Mouse (Mus musculus) Muller cell, postnatal 12 days (primary cell): ENCODE results near the gene Cybrd1.
A peak's percentile ranks its signal among the peaks of the same experiment; 100 is the strongest.

Source experiments
- DNase-seq: peaks from one replicate; pipeline ENCODE4 v3.0.0-alpha.2; 2015; ENCODE audit errors: inconsistent ontology term

Gene Cybrd1

DNA sequence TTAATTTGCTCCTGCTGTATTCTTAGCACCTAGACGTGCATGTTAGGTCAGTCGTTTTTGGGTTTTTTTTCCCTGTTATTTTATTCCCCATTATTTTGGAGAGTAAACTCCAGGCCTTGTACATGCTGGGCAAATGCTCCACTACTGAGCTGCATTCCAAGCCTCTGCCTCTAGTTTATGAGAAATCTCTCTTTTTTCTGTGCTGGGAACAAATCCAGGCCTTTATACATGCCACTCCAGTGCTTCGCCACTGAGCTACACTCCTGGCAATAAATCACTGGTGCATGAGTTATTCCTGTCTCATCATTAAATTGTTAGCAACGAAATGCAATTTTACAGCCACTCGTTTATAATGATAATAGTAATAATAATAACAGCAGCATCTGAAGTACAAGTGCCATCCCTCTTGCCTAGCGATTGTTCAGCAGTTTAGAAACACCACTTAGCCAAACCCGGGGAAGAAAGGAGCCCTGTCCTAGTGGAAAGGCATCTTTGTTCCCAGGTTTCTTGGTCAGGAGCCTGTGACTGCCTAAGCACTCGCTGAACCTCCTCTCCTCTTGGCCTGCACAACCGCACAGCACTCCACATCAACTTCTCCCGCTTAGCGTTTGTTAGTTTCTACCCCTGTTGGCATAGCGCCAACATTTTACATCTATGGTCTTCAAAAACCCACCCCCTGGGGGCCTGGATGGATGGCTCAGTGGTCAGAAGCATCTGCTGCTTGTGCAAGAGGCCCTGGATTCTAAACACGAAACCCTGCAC lies 4.7 kb downstream of the Cybrd1 start:
- DNase-seq, result peak; percentile 47

DNA sequence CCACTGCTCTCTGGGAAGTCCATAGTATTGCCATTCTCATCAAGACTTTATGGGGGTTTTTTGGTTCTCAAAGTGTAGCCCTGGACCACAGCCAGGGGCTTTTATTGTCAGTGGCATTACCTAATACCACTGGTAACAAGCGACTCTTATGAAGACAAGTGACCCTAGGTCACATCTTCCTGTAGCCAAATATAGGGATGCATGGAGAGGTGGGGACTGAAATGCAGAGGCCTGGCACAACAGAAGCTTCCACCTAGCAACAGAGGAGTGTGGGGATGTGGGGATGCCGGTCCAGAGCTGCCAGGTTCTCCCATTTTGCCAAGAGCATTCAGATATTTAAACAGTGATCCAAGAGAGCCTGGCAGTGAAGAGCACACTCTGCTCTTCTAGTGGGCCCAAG lies 5.9 kb downstream of the Cybrd1 start:
- no peak for DNase-seq

DNA sequence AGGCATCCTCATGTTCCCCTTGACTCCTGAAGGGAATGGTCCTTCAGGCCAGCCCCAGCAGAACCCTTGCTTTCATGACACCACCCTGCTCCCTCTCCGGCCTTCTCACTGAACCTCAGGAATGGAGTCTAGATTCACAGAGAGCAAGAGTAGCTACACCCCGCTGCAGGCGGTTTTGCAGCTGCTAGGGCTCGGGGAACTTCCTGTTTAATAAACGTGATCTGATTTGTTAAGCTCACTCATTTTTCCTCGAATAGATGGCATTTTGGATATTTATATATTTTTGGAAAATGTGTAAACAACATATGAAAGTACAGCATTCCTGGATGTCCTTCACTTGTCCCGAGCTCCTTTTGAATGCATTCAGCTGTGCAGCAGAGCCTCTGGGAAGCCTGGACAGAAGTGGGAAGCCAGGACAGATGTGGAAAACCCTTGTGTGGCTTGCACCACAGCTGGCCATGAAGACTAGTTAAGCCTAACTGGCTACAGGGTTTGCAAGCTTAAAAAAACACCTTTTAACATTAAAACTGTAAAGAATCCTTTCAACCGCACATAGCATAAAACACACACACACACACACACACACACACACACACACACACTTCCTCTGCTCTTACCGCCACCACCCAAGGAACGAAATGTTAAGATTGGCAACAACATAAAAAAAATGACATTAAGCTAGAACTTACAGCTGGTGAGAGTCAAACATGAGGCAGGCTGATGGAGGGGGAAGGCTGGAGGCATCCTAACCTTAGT lies 10.2 kb downstream of the Cybrd1 start:
- no peak for DNase-seq

DNA sequence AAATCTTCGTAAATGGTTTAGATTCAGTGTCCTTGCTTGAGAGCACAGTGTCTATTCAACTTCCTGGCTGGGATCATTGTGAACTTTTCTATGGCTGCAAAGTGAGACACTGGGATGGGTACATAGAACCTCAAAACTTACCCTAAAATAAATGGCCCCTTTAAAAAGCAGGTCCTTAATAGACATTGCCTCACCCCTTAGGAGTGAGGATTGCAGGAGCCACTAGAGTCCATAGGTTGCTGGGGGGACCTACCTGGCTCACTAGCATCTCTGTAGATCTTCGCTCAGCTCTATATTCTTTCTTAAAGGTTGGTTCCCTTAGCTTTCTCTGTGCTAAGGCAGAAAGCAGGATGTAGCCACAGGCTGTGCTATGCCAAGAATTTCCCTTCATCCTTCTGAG lies 12.6 kb downstream of the Cybrd1 start:
- DNase-seq, result no peak

GRCm38 (mm10) chr2:71131866-71132496 lies 14.3 kb downstream of the Cybrd1 start:
- no peak for DNase-seq

DNA sequence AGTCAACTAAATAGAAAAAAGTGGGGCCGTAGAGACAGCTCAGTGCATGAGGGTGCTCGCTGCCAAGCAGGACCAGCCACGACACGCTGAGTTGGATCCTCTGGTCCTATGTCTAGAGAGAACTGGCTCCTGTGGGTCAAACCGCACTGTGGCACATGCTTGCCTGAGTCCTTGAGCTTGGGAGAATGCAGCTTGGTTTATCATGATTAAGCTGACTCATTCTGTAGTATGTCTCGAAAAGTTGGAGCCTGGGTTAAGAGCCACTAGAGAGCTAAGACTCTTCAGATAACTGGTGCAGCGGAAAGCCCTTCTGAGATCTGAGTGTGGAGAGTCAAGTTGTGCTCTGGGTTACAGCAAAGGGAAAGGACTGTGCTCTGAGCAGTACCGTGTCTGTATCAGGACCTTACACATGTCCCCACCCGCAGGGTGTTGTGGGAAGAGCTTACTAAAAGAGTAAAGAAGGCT lies 16.4 kb downstream of the Cybrd1 start:
- DNase-seq, result no peak

DNA sequence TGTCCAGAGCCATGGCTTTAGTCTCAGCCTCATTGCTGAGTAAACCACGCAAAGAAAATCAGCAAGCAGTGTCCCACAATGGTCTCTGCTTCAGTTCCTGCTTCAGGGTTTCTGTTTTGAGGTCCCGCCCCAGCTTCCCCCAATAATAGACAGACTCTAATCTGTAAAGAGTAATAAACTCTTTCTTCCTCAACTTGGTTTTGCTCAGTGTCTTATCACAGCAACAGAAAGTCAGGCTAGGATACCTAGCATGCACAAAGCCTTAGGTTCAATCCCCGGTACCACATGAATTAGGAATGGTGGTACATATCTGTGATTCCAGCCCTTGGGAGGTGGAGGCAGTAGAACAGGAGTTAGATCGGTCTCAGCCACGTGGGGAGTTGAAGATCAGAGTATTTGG lies 17.1 kb downstream of the Cybrd1 start:
- no peak for DNase-seq

DNA sequence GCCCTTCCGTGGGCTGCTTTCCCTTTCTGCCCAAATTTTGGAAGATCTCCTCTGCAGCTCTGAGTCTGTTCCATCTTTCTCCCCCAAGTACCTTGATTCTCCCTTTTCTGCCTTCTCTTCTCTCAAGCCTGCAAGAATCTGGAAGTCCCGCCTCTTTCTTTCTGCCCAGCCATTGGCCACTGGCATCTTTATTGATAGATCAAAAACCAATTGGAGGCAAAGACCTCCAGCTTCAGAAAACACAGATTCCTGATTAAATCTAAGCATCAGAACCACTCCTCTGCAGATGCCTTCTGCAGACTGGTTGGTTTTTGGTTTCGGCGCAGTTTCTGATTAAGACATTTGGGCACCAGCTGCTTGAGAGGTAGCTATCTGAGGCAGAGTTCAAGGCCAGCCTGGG lies 22.9 kb downstream of the Cybrd1 start:
- DNase-seq, result no peak

DNA sequence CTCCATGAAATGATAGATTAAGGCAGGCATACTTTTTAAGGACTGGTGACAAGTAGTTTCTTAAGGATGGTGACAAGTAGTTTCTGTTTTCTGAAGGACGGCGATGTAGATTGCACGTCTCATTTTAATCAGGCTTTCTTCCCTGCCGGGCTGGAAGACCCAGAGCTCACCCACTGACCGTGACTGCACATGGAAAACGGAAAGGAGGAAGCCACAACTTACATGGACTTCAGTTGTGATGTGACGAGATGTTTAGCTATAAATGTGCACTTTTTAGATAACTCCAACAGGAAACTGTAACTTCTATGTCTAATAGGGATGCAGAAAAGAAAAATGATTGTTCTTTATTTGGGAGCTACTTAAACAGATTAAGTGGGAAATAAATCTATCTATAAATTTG lies 24.7 kb downstream of the Cybrd1 start:
- DNase-seq, result no peak

DNA sequence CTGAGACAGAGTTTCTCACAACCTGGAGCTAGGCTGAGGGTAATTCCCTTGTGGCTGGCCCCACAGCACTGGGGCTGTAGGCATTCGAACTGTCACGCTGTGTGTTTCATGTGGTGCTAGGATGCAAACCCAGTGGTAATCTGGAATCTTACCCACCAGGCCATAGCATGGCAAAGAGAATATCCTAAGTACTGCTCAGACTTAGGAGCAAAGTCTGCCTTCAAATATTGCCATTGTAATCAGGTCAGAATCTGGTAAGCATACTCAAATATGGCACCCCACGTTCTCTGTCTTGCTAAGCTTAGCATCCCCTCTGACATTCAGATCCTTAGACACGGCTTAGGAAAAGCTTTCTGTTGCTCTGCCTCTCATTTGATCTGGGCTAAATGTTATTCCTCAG lies 28.1 kb downstream of the Cybrd1 start:
- DNase-seq, result no peak

DNA sequence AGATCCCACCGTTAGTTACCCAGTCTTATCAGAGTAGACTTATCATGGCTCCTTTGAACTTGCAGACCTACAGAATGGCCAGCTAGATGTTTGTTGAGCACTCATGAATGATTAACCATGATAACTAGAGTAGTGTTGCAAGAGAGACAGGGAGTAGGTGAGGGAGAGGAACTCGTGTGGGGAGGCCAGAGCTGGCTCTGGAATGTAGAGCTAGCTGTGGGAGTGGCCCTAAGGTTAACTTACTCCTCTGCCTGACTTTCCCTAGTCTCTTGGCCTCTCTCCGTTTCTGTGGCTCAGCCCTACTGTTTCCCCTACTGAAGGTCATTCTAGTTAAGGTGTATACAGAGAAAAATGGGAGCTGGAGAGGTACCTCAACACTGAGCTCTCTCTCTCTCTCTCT lies 28.5 kb downstream of the Cybrd1 start:
- DNase-seq, result no peak

- DNase-seq, result no peak
Measured at GRCm38 (mm10) chr2:71147816-71148215, 30.1 kb downstream of the Cybrd1 start.

GRCm38 (mm10) chr2:71152170-71152569 lies 34.4 kb downstream of the Cybrd1 start:
- DNase-seq, result no peak

DNA sequence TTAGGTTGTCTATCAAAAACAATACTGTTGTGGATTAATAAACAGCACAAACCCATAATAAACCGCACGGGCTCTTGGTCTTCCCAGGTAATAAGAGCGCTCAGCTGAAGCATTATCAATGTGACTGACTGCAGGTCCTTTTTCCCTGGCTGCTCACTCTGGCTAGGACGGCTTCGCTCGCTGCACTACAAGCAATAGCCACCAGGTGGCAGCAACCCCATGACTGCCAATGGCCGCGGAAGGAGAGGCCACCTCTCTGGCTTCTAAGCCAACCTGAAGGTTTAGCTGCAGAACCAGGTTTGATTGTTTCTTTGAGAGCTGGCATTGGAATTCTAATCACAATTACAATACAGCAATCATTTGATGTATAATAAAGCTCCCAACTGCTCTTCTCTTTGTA lies 37.8 kb downstream of the Cybrd1 start:
- peak; percentile 47 for DNase-seq

DNA sequence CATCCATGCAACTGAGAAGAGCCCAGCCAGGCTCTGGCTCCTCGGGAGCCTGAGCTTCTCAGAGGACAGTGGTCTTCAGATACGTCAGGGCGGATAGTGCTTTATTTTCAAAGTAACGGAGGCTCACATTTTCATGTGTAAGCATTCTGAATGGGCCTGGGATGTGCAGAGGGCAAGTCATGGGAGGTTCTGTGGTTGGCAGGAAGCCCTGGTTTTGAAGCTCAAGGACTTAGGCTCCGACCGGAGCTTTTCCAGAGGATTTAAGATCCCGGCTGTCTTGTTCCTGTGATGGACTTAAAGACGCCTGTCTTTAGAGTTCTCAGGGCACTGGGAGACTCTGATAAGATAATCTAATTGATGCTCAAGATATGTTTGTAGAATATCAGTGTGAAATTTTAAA lies 38.7 kb downstream of the Cybrd1 start:
- no peak for DNase-seq

DNA sequence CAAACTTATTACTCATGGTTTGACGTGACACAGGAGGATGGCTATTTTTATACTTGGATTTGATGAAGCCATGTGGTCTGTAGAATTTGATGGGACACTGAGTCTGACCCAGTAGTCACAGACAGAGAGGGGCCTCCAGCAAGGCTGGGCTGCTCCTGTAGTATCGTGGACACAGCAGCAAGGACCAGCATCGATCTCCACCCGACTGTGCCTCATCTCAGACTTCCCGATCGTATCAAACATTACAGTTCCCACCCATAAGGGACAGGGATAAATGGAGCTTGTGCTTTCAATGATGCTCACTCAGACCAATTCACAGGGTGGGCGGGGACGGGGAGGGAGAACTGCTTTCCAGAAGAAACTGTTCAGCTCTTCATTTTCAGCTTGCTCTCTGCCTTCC lies 40.2 kb downstream of the Cybrd1 start:
- DNase-seq, result no peak

- DNase-seq, result no peak
Measured at GRCm38 (mm10) chr2:71159576-71160306, 42.0 kb downstream of the Cybrd1 start.

GRCm38 (mm10) chr2:71160307-71160861 lies 42.7 kb downstream of the Cybrd1 start:
- DNase-seq, result peak; percentile 71

GRCm38 (mm10) chr2:71161558-71161957 lies 43.8 kb downstream of the Cybrd1 start:
- no peak for DNase-seq

GRCm38 (mm10) chr2:71162831-71163621 lies 45.3 kb downstream of the Cybrd1 start:
- no peak for DNase-seq

DNA sequence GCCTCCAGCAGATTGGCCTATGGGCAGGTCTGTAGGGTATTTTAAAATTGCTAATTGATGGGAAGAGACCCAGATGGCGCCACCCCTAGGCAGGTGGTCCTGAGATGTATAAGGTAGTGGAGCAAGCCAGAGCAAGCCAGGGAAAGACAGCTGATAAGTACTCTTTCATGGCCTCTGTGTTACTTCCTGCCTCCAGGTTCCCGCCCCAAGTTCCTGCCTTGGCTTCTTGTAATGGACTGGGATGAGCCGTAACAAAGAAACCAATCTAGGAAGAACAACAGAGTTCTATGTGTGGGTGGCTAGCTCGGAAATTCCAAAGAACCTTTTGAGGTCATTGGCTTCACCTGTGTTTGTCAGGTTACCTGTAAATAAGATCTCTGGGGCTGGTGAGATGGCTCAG lies 49.5 kb downstream of the Cybrd1 start:
- no peak for DNase-seq
